Mouse (Mus musculus): ENCODE data around the gene Gli3. TPM values are rescaled to one million over a fixed set of nuclear protein-coding genes. Genes with fewer than 3 reads are reported as not detected.

Gli3 gene
- total and polyA plus RNA-seq, 3 experiments: 0.11 TPM; not detected in 2

DNA sequence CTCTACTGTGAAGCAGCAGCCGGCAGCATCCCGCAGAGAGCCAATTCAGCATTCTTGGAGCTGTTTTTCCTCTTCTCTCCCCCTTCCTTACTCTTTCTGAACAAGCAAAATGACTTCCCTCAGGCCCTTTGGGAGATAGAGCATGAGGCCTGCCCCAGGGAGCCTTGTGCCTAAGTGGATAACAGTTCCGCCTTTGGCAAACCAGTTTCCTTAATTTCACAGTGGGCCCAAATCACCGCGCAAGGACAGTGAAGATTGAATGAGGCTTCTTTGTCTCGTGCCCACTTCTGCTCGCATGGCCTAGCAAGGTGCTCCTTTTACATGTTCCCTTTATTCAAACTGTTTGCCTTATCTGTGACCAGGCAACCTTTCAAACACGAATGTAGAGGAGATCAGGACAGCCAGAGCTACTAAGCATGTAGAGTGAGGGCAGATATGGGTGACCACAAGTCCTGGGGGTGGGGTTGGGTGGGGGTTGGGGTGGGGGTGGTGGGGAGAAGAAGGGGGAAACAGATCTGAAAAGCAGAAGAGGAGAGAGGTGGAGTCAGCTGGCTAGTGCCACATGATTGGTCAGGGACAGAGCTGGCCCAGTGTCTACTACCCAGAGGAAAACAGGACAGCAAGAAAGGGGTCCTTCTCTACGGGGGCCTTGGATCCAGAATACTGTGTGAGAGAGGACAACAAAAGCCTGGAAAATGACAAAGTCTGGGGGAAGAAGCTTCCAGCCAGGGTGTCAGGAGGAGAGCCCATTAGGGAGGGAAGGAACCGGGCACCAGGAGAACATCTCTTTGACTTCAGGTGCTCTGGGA lies 296.8 kb downstream of the Gli3 start:
- H3K4me3 ChIP-seq (ENCODE audit: low read depth, low read length): no peak overlapping the region
- ATAC-seq (ENCODE audit: extremely low read depth, insufficient number of reproducible peaks, low FRiP score, poor library complexity, severe bottlenecking): no peak
- TF ChIP-seq GATA2 (IDR thresholded peaks at IDR 0.05; ENCODE audit: borderline replicate concordance, low read depth, low read length): no peak
- no peak for TF ChIP-seq CTCF (IDR thresholded peaks at IDR 0.05; ENCODE audit: low read depth, low read length)
- TF ChIP-seq GATA1 (IDR thresholded peaks at IDR 0.05; ENCODE audit: borderline replicate concordance, low read length): no peak
- no peak for TF ChIP-seq POLR2AphosphoS5 (IDR thresholded peaks at IDR 0.05; ENCODE audit: insufficient replicate concordance, low read depth, low read length)
- TF ChIP-seq TAL1 (conservative IDR thresholded peaks at IDR 0.05; ENCODE audit: low read depth, low read length): no peak

GRCm38 (mm10) chr13:15762291-15762690 lies 299.3 kb downstream of the Gli3 start:
- TF ChIP-seq POLR2AphosphoS5 (IDR thresholded peaks at IDR 0.05; ENCODE audit: insufficient replicate concordance, low read depth, low read length) (no peak), GATA1 (IDR thresholded peaks at IDR 0.05; ENCODE audit: borderline replicate concordance, low read length) (no peak), GATA2 (IDR thresholded peaks at IDR 0.05; ENCODE audit: borderline replicate concordance, low read depth, low read length) (no peak), TAL1 (conservative IDR thresholded peaks at IDR 0.05; ENCODE audit: low read depth, low read length) (no peak), CTCF (IDR thresholded peaks at IDR 0.05; ENCODE audit: low read depth, low read length) (no peak)
- no peak overlapping the region for H3K4me3 ChIP-seq (ENCODE audit: low read depth, low read length)
- H3K9me3 ChIP-seq (replicated peaks): no peaks in the 10 kb centered on the region
- H3K4me1 ChIP-seq (ENCODE audit: insufficient read depth, low read depth, low read length): peaks cover 7% of the 10 kb centered on the region; the same call in 1 of the 2 replicates
- H3K27me3 ChIP-seq (ENCODE audit: insufficient read depth, low read length): no peaks in the 10 kb centered on the region
- DNase-seq (ENCODE audit: low spot score): no peak
- no peak for ATAC-seq (ENCODE audit: extremely low read depth, insufficient number of reproducible peaks, low FRiP score, poor library complexity, severe bottlenecking)
- no peaks in the 10 kb centered on the region for H3K36me3 ChIP-seq (replicated peaks)

More for the DNA sequence above, 296.8 kb downstream of the Gli3 start:
- Histone ChIP-seq H3K27me3 (ENCODE audit: insufficient read depth, low read length) (peaks cover 4% of the 10 kb centered on the region; the same call in 1 of the 2 replicates), H3K4me1 (ENCODE audit: insufficient read depth, low read depth, low read length) (peaks cover 7% of the 10 kb centered on the region; the same call in 1 of the 2 replicates), H3K36me3 (replicated peaks) (no peaks in the 10 kb centered on the region), H3K9me3 (replicated peaks) (no peaks in the 10 kb centered on the region)
- DNase-seq (ENCODE audit: low spot score): no peak

GRCm38 (mm10) chr13:15762901-15763417 lies 299.9 kb downstream of the Gli3 start:
- Histone ChIP-seq H3K36me3 (replicated peaks) (no peaks in the 10 kb centered on the region), H3K4me1 (ENCODE audit: insufficient read depth, low read depth, low read length) (peaks cover 7% of the 10 kb centered on the region; the same call in 1 of the 2 replicates), H3K4me3 (ENCODE audit: low read depth, low read length) (no peak overlapping the region), H3K9me3 (replicated peaks) (no peaks in the 10 kb centered on the region), H3K27me3 (ENCODE audit: insufficient read depth, low read length) (no peaks in the 10 kb centered on the region; the same call in 1 of the 2 replicates)
- TF ChIP-seq TAL1 (conservative IDR thresholded peaks at IDR 0.05; ENCODE audit: low read depth, low read length): no peak
- 0 out of 2 replicates have a peak, but pooled peaks have one; percentile 23 for TF ChIP-seq CTCF (IDR thresholded peaks at IDR 0.05; ENCODE audit: low read depth, low read length)
- TF ChIP-seq GATA2 (IDR thresholded peaks at IDR 0.05; ENCODE audit: borderline replicate concordance, low read depth, low read length): no peak
- TF ChIP-seq POLR2AphosphoS5 (IDR thresholded peaks at IDR 0.05; ENCODE audit: insufficient replicate concordance, low read depth, low read length): no peak
- ATAC-seq (ENCODE audit: extremely low read depth, insufficient number of reproducible peaks, low FRiP score, poor library complexity, severe bottlenecking): no peak
- no peak for DNase-seq (ENCODE audit: low spot score)

DNA sequence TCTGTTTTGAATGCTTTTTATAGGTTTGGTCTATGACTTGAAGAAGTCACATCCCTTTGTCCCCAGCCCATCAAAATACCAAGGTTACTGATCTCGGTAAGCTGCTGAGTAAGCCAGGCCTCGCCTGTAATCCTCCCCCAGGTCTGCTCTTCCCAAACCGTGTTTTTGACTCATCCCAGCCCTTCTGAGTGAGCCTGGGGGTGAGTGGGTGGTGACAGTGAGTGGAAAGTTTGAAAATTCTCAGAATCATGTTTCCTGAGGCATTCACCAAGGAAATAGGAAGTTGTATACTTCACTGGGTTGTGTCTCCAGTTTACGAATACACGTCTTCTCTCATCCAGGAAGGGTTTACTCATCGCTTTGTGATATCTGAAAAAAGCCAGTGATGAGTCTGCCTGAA lies 314.6 kb downstream of the Gli3 start:
- H3K9me3 ChIP-seq (replicated peaks): no peaks in the 10 kb centered on the region

More for the DNA sequence above, 314.6 kb downstream of the Gli3 start:
- H3K4me1 ChIP-seq (ENCODE audit: insufficient read depth, low read depth, low read length): no peaks in the 10 kb centered on the region
- no peaks in the 10 kb centered on the region for H3K36me3 ChIP-seq (replicated peaks)
- DNase-seq (ENCODE audit: low spot score) (no peak), ATAC-seq (ENCODE audit: extremely low read depth, insufficient number of reproducible peaks, low FRiP score, poor library complexity, severe bottlenecking) (no peak)
- H3K4me3 ChIP-seq (ENCODE audit: low read depth, low read length): no peak overlapping the region
- no peak for TF ChIP-seq POLR2AphosphoS5 (IDR thresholded peaks at IDR 0.05; ENCODE audit: insufficient replicate concordance, low read depth, low read length)
- no peak for TF ChIP-seq GATA2 (IDR thresholded peaks at IDR 0.05; ENCODE audit: borderline replicate concordance, low read depth, low read length)
- TF ChIP-seq CTCF (IDR thresholded peaks at IDR 0.05; ENCODE audit: low read depth, low read length): no peak
- no peak for TF ChIP-seq GATA1 (IDR thresholded peaks at IDR 0.05; ENCODE audit: borderline replicate concordance, low read length)
- no peak for TF ChIP-seq TAL1 (conservative IDR thresholded peaks at IDR 0.05; ENCODE audit: low read depth, low read length)
- 0 out of 2 replicates have a peak, but pooled peaks cover 2% of the 10 kb centered on the region for H3K27me3 ChIP-seq (ENCODE audit: insufficient read depth, low read length)
